Mouse (Mus musculus): Measurements from ENCODE around the gene Noc2l.

DNA sequence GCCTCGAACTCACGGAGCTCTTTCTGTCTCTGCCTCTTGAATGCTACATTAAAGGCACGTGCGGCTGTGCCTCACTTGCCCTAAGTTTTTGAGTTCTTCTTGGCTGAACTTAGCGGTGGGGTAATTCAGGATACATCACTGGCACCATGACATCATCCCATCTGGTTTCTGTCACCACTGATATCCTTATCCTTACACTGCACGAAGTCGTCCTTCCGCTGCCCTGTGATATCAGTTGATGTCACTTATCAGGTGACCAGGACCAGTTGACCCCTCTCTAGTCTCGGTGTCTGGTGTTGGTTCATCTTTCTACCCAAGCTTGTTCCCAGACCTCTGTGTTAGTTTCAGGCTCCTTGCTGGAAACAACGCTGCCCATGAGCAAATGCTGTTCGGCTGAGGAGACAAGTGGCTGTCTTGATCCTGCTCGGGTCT, 33.3 kb upstream of the Noc2l start:
- TF ChIP-seq MAZ (IDR thresholded peaks at IDR 0.05; ENCODE audit: low read depth, low read length) (no peak; the same call in 1 of the 2 replicates), USF2 (conservative IDR thresholded peaks at IDR 0.05; ENCODE audit: low read depth, low read length) (no peak), TBP (conservative IDR thresholded peaks at IDR 0.05; ENCODE audit: low read depth, low read length) (no peak), ZMIZ1 (IDR thresholded peaks at IDR 0.05; ENCODE audit: low read depth, low read length) (no peak), CTCF (conservative IDR thresholded peaks at IDR 0.05 in 1 of 2, IDR thresholded peaks at IDR 0.05 in 1 of 2; ENCODE audit: low read depth in 2 of 2, low read length in 2 of 2) (no peak), RCOR1 (conservative IDR thresholded peaks at IDR 0.05; ENCODE audit: low read depth, low read length) (no peak)

All from CH12.LX (cell line).